Mouse (Mus musculus) fibroblast of lung, adult 2 months (primary cell): ENCODE measurements around the gene Gm45194.

Experiments
- DNase-seq: peaks from one replicate; pipeline ENCODE4 v3.0.0-alpha.2; 2011; ENCODE audit warnings: low read depth

Gm45194 gene

DNA sequence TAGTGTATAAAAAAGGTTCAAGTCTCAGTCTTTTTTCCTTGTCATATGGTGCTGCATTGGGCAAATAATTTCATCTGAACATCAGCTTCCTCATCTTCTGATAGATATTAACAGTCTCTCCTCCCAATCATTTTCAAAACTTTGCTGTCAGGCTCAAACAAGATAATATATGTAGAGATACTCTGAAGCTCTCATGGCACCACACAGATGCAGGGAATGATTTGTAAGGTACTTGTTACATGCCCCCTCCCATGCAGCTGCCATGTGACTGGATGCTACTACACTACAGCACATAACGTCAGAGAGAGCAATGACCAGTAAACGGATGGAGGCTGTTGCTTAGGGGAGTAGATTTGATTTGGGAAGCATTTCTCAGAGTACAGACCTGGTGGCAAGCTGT lies at the start of gene Gm45194:
Gene Gm45194, plus strand, starts transcription at position 301 of the 400 bp plus-strand sequence.
- no peak for DNase-seq

- no peak for DNase-seq
Measured at GRCm38 (mm10) chrX:111855878-111856277, 35.3 kb upstream of the Gm45194 start.

GRCm38 (mm10) chrX:111881251-111881650 lies 9.9 kb upstream of the Gm45194 start:
- no peak for DNase-seq

DNA sequence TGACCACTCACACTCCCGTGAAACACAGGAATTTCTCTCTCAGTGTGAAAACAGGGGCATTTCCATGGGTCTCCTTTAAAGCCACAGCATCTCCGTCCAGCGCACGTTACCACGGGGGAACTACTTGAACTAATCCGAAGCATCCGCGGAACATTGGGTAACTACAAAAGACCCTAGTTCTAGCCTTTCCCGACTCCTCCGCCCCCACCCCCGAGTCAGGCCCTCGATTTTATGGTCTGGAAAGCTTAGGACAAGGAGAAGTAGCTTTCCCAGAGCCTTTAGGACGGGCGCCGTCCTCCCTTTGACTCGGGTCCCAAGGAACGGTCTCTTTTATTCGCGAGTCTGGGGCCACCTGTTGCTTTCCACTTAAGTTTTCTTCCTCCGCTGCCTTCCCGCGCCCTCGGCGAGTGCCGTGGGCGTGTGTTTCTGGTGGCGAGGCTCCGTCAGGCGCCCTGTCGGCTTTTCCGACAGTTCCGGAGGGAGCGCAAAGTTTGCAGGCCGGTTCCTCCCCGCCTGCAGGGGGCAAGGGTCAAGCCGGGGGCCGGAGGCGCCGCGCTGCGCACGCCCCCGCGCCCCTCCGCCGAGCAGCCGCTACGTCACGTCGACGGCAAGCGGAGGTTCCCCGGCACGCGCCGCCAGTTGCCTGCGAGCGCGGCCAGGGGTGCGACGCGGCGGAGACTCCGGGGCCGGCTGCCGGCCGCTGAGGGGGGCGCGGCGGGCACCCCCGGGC lies 3.3 kb downstream of the Gm45194 start:
- no peak for DNase-seq

DNA sequence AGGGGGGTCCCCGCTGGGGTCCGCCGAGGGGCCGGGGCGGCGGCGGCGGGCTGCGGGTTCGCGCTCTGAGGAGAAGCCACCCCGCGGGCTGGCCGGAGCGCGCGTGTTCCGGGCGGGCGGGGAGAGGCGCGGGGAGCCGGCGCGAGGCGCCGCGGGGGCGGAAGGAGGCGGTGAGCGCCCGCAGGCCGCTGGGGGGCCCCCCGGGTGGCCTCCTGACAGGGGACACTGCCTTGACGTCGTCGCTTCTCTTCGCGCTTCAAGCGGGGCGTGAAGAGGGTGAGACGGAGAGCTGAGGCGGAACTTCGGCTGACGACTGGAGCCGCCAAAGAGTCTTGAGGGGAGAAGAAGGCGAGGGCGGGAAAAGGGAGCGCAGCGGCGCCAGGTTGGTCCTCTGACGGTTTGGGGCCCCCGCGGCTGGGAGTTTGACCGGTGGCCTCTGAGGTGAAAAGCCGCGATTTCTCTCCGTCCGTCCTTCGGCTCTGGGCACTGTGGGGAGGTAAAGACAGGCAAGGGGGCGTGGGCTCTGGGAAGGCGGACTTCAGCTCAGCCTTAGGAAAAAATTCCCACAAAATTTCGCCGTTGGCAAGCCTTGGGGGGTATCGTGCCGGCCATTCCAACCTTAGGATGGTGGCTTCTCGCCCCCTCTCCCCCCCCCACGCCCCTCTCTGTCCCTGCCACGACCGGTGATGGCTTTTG lies 4.0 kb downstream of the Gm45194 start:
- no peak for DNase-seq

DNA sequence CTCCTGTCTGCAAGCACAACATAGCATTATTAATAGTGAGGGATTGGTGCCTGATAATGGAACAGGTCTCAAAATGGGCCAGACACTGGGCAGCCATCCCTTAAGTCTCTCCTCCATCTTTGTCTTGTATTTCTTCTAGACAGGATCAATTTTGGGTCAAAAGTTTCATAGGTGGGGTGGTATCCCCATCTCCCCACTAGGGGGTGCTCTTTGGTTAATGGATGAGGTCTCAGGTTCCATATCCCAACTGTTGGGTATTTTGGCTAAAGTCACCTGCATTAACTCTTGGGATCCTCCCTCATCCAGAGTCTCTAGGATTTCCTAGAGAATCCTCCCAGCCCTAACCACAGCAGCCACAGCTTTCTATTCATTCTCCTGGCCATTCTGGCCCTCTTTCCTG lies 26.2 kb downstream of the Gm45194 start:
- DNase-seq, result no peak

- no peak for DNase-seq
Measured at GRCm38 (mm10) chrX:111960909-111961308, 69.7 kb downstream of the Gm45194 start.

- no peak for DNase-seq
Measured at GRCm38 (mm10) chrX:111999661-112000060, 108.5 kb downstream of the Gm45194 start.

DNA sequence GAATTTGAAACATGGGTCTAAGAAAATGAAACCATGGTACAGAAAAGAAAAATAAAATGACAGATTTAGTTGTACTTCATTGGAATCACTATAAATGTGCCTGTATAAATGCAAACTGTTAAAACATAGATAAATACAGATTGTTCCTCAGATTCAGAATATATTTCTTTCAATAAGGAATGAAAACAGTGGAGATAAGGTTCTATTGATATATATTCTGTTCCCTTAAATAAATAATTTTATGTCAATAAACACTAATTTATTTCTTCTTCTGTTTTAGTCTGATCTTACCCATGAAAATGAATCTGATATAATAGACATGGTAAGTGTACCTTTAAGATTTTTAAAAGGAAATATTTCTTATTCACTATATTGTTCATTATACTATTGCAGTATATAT lies 119.5 kb downstream of the Gm45194 start, which contains the start of gene Tex16:
Gene Tex16, plus strand, starts transcription at position 301 of the 400 bp plus-strand sequence.
- no peak for DNase-seq

DNA sequence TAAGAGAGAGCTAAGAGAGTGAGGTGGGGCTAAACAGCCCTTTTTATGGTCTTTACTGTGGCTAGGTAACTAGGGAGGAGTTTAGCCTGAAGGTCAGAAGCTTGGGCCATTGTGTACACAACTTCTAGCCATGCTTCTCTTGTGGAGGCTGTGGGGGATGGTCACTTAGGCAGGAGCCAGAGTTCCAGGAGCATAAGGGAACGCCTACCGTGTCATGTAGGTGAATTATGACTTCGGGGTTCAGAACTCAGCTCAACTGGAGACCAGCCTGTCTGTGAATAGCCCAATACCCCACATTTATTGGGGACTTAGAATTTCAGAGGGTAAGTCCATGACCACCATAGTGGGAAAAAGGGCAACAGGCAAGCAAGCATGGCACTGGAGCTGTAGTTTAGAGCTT lies 347.6 kb downstream of the Gm45194 start, which contains the start of gene 4933403O08Rik:
Gene 4933403O08Rik, plus strand, starts transcription at position 301 of the 400 bp plus-strand sequence.
- DNase-seq, result no peak

DNA sequence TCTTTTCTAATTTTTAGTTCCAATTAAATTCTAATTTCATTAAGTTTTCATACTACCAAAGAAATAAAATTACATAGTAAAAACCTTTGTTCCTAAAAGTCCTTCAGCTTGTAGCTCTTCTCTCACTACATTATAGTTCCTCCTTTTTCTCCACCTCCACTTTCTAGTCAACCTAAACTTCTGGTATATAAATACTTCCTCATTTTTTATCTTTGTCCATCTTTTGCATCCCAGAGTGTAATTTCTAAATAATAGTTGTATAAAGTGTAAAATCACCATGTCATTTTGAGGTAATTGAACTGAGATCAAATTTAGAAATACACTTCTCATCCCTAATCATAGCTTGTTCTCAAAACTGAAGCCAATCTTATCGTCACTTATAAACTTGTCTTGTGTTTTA lies 351.7 kb downstream of the Gm45194 start:
- no peak for DNase-seq

- peak; percentile 1 for DNase-seq
Measured at GRCm38 (mm10) chrX:112255513-112255912, 364.3 kb downstream of the Gm45194 start.

DNA sequence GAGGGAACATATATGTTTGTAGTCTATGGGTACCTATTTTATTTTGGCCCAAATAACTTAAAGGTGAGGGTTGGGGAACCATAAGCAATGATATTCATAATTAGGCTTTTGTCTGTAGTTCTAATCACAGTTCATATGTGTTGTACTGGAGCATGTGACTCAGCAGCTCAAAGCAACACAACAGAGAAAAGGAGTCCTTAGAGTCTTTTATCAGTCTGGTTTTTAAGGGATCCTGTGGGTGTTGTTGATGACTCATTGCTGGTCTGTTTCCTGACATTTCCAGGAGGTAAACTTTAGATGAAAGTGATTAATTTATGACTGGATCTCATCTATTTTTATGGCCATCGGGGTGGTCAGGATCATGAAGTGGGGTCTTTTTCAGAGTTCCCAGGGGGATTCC lies 382.4 kb downstream of the Gm45194 start:
- DNase-seq, result no peak
